Mouse (Mus musculus) C2C12 (cell line): ENCODE results near the gene Gm20388.

Source experiments
- CTCF ChIP-seq: IDR thresholded peaks from one replicate; pipeline ENCODE4 v1.5.1; 2011; ENCODE audit not compliant: control insufficient read depth, insufficient read depth, insufficient read length
- FOSL1 ChIP-seq: IDR thresholded peaks from one replicate; pipeline ENCODE4 v1.8.0; 2011; ENCODE audit warnings: mild to moderate bottlenecking, low read length; ENCODE audit not compliant: poor library complexity, insufficient read depth, severe bottlenecking
- MAX ChIP-seq: IDR thresholded peaks from one replicate; pipeline ENCODE4 v1.6.1; 2011; ENCODE audit warnings: mild to moderate bottlenecking, control low read depth
- MYOD1 ChIP-seq: IDR thresholded peaks from one replicate; pipeline ENCODE4 v1.6.1; 2011; ENCODE audit warnings: low read depth; ENCODE audit not compliant: control insufficient read depth, insufficient read length
- USF1 ChIP-seq: IDR thresholded peaks from one replicate; pipeline ENCODE4 v1.6.1; 2011; ENCODE audit warnings: low read depth, mild to moderate bottlenecking, control low read depth, moderate library complexity

DNA sequence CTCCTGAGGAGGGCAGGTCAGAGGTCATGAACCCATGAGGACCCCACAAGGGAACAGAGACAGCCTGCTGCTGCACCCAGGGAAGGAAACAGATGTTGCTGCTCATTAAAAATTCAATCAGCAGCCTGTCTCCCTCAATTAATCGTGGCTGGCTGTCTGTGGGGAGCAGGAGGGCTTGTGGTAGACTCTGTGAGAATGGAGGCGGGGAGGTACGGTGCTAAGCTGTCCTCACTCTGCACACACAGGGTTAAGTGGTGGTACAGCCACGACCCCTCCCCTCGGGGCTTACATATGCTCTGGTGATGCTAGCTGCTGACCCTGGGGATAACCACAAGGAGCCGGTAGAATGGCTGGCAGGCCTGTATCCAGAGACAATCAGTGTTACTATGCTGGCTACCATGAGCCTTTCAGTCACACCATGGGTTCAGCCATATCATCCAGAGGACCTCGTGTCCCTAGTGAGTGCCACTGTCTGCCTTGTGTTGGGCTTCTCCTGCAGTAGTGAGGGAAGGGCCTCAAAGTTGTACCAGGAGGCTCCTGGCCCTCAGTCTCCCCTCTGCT is 654.6 kb downstream of the Gm20388 start:
- TF ChIP-seq CTCF (no peak), MAX (no peak), USF1 (no peak), FOSL1 (no peak), MYOD1 (no peak)
